Comparison of ENCODE assay signal across 25 mouse cellular contexts in the genomic region with DNA sequence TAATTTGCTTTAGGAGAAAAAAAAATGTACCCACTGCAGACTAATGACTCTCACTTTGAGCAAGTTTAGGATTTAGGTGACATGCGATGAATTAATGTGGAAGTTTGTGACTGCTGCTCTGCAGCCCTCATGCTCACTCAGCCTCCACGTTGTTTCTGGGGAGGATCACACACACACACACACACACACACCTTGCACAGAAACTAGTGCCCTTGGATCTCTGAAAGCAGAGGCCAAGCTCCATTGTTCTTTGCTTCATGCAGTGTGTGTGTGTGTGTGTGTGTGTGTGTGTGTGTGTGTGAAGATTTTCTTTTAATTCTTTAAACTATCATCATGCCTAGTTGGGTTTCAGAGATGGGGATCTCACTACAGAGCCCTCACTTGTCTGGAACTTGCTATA.
"Had no signal": no experiment of that assay in that cellular context is flagged by ENCODE, and none has a peak within 500 bp of the region (broad histone marks: within the 10 kb centered on the region; RNA-seq: fewer than 3 reads in every experiment).

No protein-coding gene starts in this region.

- H3K27me3 ChIP-seq: heart, embryonic 13.5 days; heart, embryonic 15.5 days; hindbrain, embryonic 13.5 days; hindbrain, embryonic 15.5 days; intestine, embryonic 15.5 days; kidney, embryonic 15.5 days; limb, embryonic 13.5 days; limb, embryonic 15.5 days had no signal

- H3K4me1 ChIP-seq: heart, embryonic 13.5 days; heart, embryonic 15.5 days; hindbrain, embryonic 15.5 days; intestine, embryonic 15.5 days; kidney, embryonic 15.5 days; limb, embryonic 13.5 days; limb, embryonic 15.5 days had no signal

- H3K36me3 ChIP-seq: heart, embryonic 15.5 days; hindbrain, embryonic 13.5 days; hindbrain, embryonic 15.5 days; intestine, embryonic 15.5 days; kidney, embryonic 15.5 days; limb, embryonic 15.5 days had no signal

- DNase-seq: forebrain, postnatal 0 days; gastrocnemius, postnatal 14 days; gastrocnemius, postnatal 36 days; heart, adult 2 months; heart, postnatal 14 days; heart, postnatal 36 days; kidney, adult 11 months; kidney, adult 2 months; kidney, adult 9 months; kidney, postnatal 14 days; kidney, postnatal 36 days; layer of hippocampus, adult 9-11 months; layer of hippocampus, postnatal 36 days; left cerebral cortex, postnatal 4 days had no signal

- H3K27ac ChIP-seq: heart, adult 2 months; heart, embryonic 13.5 days; heart, embryonic 15.5 days; hindbrain, embryonic 13.5 days; hindbrain, embryonic 15.5 days; hindbrain, postnatal 0 days; intestine, embryonic 15.5 days; kidney, embryonic 15.5 days; kidney, postnatal 0 days; limb, embryonic 13.5 days; limb, embryonic 15.5 days had no signal

- H3K9me3 ChIP-seq: heart, embryonic 13.5 days; heart, embryonic 15.5 days; hindbrain, embryonic 13.5 days; hindbrain, embryonic 15.5 days; intestine, embryonic 15.5 days; kidney, embryonic 15.5 days; limb, embryonic 13.5 days; limb, embryonic 15.5 days had no signal

- H3K4me2 ChIP-seq: heart, embryonic 11.5 days; heart, embryonic 13.5 days; heart, embryonic 15.5 days; hindbrain, embryonic 13.5 days; hindbrain, embryonic 15.5 days; intestine, embryonic 15.5 days; kidney, embryonic 15.5 days; limb, embryonic 13.5 days; limb, embryonic 15.5 days had no signal

- ATAC-seq: forebrain, postnatal 0 days; hindbrain, postnatal 0 days; intestine, embryonic 15.5 days had no signal

- H3K4me3 ChIP-seq: heart, adult 2 months; heart, embryonic 13.5 days; heart, embryonic 15.5 days; hindbrain, embryonic 13.5 days; hindbrain, embryonic 15.5 days; intestine, embryonic 15.5 days; kidney, embryonic 15.5 days; limb, embryonic 13.5 days; limb, embryonic 15.5 days had no signal

- H3K9ac ChIP-seq: forebrain, postnatal 0 days; heart, embryonic 13.5 days; heart, embryonic 15.5 days; hindbrain, embryonic 13.5 days; hindbrain, embryonic 15.5 days; intestine, embryonic 15.5 days; kidney, embryonic 15.5 days; limb, embryonic 13.5 days; limb, embryonic 15.5 days had no signal
